Mouse (Mus musculus) hindbrain, embryonic 12.5 days (tissue): ENCODE measurements at regions not wholly inside any gene's neighbourhood (a gene's known extent, or its start where the extent isn't known, plus 50 kb on each side); places are given as distances from the start of the nearest gene placed in this dataset.
A peak's percentile ranks its signal among the peaks of the same experiment; 100 is the strongest.

Experiments used
- ATAC-seq: fragments of 200-750 bp; cut with Nextera tagmentation; 2 replicates; pipeline ENCODE4 v1.8.0; 2017; ENCODE audit warnings: moderate TSS enrichment; ENCODE audit not compliant: low FRiP score
- H3K27ac ChIP-seq: fragments of 300-500 bp; sonication (generic); 2 replicates; pipeline ENCODE4 v1.5.1; 2016; ENCODE audit warnings: mild to moderate bottlenecking
- H3K27me3 ChIP-seq: fragments of 300-500 bp; sonication (generic); 2 replicates; pipeline ENCODE4 v1.6.1; 2016; ENCODE audit warnings: mild to moderate bottlenecking
- H3K36me3 ChIP-seq: fragments of 300-500 bp; sonication (generic); 2 replicates; pipeline ENCODE4 v1.6.1; 2016; ENCODE audit warnings: mild to moderate bottlenecking
- H3K4me1 ChIP-seq: fragments of 300-500 bp; sonication (generic); 2 replicates; pipeline ENCODE4 v1.6.1; 2016
- H3K4me2 ChIP-seq: fragments of 300-500 bp; sonication (generic); replicated peaks from 2 replicates; pipeline ENCODE4 v1.6.1; 2016; ENCODE audit warnings: mild to moderate bottlenecking
- H3K4me3 ChIP-seq: fragments of 300-500 bp; sonication (generic); 2 replicates; pipeline ENCODE4 v1.5.1; 2016; ENCODE audit warnings: mild to moderate bottlenecking
- H3K9ac ChIP-seq: fragments of 300-500 bp; sonication (generic); 2 replicates; pipeline ENCODE4 v1.6.1; 2016; ENCODE audit warnings: mild to moderate bottlenecking, moderate library complexity
- H3K9me3 ChIP-seq: fragments of 300-500 bp; sonication (generic); replicated peaks from 2 replicates; pipeline ENCODE4 v1.6.1; 2016; ENCODE audit warnings: mild to moderate bottlenecking
- WGBS: fragments of 180-500 bp; shearing (Covaris S2); methylation state at CpG from one replicate; pipeline ENCODE4 v1.1.7; 2016; 5-methylcytosine and 5-hydroxymethylcytosine counted together

DNA sequence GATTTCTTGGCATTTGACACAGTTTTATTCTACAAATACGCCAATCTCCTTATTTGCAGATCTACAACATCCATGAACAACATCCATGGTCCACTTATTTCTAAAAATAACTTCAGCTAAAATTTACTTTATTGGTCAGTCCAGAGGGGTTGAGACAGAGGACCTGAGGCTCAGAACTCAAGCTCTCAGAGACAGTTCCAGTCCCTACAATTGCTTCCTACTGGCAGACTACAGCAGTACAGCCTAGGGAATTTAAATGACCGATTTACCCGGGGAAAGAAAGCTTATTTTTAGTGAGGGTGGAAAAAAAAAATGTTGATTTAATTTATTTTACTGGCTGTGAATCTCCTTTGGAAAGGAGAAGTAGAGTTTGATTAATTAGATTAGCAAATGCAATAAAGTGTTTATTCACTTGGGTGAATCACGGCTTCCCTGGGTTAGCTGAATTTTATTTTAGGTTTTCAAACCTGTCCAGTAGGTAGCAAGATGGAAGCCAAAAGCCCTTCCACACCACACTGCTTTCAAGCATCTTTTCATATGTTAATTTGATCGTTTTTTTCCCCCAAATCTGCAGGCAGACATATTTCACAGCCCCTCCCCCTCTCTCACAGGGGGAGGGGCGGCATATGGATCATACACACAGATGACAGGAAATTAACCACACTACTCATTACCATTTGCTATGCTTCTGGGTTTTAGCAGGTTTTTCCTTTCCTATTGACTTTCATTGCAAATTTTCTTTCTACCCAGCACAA, 143.0 kb downstream of the Sox4 start:
- WGBS = 35% methylated on average over 6 of the region's 6 CpGs
- Histone ChIP-seq H3K36me3 (no peaks in the 10 kb centered on the region), H3K4me1 (peaks cover 54% of the 10 kb centered on the region), H3K4me3 (no peak overlapping the region), H3K4me2 (no peak overlapping the region; the same call in 1 of the 2 replicates), H3K9me3 (no peaks in the 10 kb centered on the region), H3K9ac (no peak overlapping the region), H3K27ac (peak overlapping the region; percentile 82), H3K27me3 (no peaks in the 10 kb centered on the region)
- peak; percentile 56 for ATAC-seq

DNA sequence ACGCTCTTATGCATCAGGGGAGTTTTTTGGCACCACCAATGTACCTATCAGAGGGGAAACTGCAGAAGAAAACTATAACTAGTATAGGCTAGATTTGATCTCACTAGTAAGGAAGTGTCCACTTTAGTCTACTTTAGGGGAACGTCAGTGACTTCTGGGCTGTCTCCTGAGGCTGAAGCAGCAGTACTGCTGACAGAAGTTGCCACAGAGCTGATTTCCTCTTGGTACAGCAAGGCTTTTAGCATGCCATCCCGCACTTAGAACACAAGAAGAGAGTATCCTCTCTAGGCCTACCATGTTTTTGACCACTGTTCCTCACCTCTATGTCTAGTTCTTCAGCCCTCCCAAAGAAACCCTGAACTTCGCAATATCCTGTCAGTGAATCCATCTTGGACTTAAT, 148.2 kb downstream of the Sox4 start:
- peaks cover 37% of the 10 kb centered on the region for H3K4me1 ChIP-seq
- H3K27me3 ChIP-seq = no peaks in the 10 kb centered on the region
- no peak for ATAC-seq
- H3K4me3 ChIP-seq = no peak overlapping the region
- H3K4me2 ChIP-seq = no peak overlapping the region
- 67% methylated on average over 4 of the region's 4 CpGs for WGBS
- no peaks in the 10 kb centered on the region for H3K9me3 ChIP-seq
- H3K36me3 ChIP-seq = no peaks in the 10 kb centered on the region
- no peak overlapping the region for H3K27ac ChIP-seq
- H3K9ac ChIP-seq = no peak overlapping the region

DNA sequence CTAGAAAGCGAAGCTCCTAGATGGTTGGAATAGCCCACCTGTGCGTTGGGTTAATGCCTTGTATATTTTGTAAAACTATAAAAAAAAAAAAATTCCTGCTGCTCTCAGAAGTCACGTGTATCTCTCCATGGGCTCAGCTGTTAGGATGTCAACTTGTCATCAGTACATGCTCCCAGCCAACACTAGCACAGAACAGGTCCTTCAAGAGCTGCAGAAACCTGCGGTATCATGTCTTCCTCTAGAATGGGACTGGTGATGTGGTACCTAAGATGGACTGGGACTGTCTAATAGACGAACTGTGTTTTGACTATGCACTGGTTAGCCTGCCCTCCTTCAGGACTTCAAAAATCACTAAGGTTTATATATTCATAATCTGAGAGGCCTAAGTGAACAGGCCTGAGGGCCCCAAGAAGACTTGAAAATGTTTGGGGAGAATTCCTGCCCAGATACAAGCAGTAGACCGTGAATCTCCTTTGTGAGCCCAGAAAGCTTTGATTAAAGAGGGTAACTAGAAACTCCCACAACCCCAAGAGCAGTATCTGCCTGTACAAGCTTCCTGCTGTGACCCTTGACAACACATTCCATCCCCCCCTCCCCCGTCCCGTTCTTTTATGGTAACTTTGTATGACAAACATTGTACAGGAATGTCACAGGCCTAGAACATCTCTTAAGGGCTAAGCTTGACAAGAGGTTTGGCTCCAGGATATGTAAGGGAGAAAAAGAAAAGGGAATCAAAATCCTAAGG, 152.1 kb downstream of the Sox4 start:
- 32% methylated on average over 8 of the region's 8 CpGs for WGBS
- Histone ChIP-seq H3K27me3 (no peaks in the 10 kb centered on the region), H3K9ac (no peak overlapping the region), H3K4me2 (no peak overlapping the region), H3K4me1 (peaks cover 35% of the 10 kb centered on the region), H3K4me3 (no peak overlapping the region), H3K36me3 (no peaks in the 10 kb centered on the region), H3K9me3 (no peaks in the 10 kb centered on the region), H3K27ac (peak overlapping the region; percentile 52)
- ATAC-seq = peak; percentile 56; the same call in 1 of the 2 replicates

DNA sequence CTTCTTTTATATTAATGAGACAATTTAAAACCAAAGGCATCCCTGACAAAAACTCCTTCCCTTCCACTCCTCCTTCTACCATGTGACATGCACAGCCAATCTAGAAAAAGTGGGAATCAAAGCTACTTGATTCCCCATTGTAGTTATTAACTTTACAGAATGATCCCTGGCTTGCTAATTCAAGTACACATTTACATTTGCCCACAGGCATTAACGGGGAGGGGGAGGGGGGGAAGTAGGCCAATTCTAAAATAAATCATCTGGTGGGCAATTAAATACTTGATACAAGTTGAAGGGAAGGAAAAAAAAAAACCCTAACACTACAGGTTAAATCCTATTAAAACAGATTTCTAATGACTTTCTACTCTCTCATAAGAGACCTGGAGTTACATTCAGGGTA, 152.8 kb downstream of the Sox4 start:
- H3K9me3 ChIP-seq = no peaks in the 10 kb centered on the region
- peaks cover 41% of the 10 kb centered on the region for H3K4me1 ChIP-seq
- no peaks in the 10 kb centered on the region for H3K36me3 ChIP-seq
- H3K27ac ChIP-seq = no peak overlapping the region
- 43% methylated on average over 1 of the region's 1 CpGs for WGBS
- no peaks in the 10 kb centered on the region for H3K27me3 ChIP-seq
- H3K4me3 ChIP-seq = no peak overlapping the region
- H3K4me2 ChIP-seq = no peak overlapping the region
- no peak for ATAC-seq
- H3K9ac ChIP-seq = no peak overlapping the region

DNA sequence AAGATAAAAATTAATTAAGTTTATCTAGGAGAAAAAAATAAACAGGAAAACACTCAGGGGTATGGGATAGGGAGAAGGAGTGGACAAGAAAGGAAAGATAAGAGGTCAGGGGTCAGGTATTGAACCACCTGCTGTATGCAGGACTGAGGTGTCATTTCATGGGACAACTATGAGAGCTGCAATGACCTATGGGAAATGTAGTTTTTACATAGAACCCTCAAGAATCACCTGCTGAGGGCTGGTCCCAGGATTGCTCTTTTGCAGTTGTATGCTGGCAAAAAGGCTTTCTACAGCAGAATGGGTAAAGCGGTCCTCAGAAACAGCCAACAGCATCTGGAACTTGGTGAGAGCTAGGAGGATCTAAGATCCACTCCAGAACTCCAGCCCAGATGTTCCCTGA, 154.0 kb downstream of the Sox4 start:
- no peaks in the 10 kb centered on the region for H3K27me3 ChIP-seq
- no peak overlapping the region for H3K4me2 ChIP-seq
- H3K9ac ChIP-seq = no peak overlapping the region
- no peak for ATAC-seq
- H3K4me1 ChIP-seq = peaks cover 51% of the 10 kb centered on the region
- no peak overlapping the region for H3K4me3 ChIP-seq
- no peaks in the 10 kb centered on the region for H3K9me3 ChIP-seq
- H3K27ac ChIP-seq = no peak overlapping the region
- WGBS = 86% methylated on average over 1 of the region's 1 CpGs
- no peaks in the 10 kb centered on the region for H3K36me3 ChIP-seq

DNA sequence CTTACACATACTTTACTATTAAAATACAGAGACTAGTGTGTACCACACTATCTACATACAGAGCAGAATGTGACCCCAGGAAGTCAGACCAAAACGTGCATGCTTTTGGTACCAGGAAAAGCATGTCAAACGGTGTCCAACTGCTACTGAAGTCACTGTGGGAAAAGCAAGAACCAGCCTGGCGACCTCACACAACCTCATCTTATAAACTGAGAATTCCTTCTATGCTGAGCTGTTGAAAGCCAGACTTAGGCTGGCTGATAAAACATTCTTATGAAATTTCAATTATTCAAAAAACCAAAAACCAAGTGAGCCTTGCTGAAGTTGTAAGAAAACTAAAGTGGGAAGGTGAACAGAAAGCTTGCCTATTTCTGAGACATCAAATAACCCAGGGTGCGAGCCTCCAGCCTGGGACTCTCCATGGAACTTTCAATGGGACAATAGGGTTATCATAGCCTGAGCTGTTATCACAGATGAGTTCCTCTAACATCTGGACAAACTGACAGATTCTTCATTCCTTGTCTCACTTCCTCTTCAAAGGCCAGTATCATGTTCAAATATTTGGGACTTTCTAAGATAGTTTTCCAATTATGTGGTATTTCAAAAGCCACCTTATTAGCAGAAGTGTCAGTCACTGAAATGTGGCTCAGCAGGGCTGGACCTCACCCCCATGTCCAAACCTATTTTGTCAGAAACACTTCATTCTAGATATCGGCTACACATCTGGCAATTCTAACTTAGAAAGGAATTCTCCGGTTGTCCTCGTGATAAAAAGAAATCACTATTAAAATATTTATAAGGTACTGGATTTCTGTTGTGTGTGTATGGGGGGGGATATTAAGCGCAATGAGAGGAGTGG, 155.7 kb downstream of the Sox4 start:
- Histone ChIP-seq H3K9ac (no peak overlapping the region), H3K36me3 (no peaks in the 10 kb centered on the region), H3K4me3 (no peak overlapping the region), H3K9me3 (no peaks in the 10 kb centered on the region), H3K27ac (no peak overlapping the region), H3K4me2 (no peak overlapping the region), H3K4me1 (peaks cover 60% of the 10 kb centered on the region), H3K27me3 (no peaks in the 10 kb centered on the region)
- 69% methylated on average over 8 of the region's 8 CpGs for WGBS
- no peak for ATAC-seq

DNA sequence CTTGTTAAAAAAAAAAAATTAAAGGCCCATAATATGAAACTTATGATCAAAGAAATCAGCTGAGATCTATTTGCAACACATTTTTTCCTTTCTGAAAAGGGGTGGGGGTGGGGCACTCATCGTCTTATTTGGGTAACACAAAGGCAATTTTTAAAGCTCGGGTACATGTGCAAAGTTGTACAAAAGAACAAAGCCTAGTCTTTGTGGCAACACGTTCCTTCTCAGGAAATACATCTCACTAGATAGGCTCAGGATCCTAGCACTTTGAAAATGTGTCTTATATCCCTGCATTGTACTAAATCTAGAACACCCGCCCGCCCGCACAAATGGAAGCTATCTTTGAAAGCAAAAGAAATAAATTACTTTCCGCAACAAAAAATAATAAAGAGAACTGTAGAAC, 158.2 kb downstream of the Sox4 start:
- H3K36me3 ChIP-seq = no peaks in the 10 kb centered on the region
- H3K9ac ChIP-seq = no peak overlapping the region
- H3K27me3 ChIP-seq = no peaks in the 10 kb centered on the region
- no peaks in the 10 kb centered on the region for H3K9me3 ChIP-seq
- H3K4me2 ChIP-seq = no peak overlapping the region
- H3K4me3 ChIP-seq = no peak overlapping the region
- H3K4me1 ChIP-seq = peaks cover 69% of the 10 kb centered on the region
- peak overlapping the region; percentile 62 for H3K27ac ChIP-seq
- no peak for ATAC-seq
- 42% methylated on average over 7 of the region's 7 CpGs for WGBS

DNA sequence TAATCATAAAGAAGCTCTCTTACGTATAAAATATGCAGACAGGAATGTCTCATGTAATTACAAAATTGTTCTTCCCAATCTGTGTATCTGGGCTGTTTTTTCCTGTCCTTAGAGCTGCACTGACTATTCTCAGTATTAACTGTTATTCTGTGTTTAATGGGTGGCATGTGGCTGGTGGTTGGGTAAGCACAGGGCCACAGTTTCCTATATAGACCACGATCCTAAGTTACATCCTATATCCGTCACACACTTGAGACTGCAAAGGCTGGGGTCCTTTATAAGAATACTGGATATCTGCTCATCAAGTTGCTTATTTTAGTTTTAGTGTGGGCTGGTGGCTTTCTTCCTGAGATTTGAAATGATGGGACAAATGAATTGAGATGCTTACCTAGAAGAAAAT, 159.0 kb downstream of the Sox4 start:
- Histone ChIP-seq H3K9ac (no peak overlapping the region), H3K27ac (peak overlapping the region; percentile 4; the same call in 1 of the 2 replicates), H3K36me3 (no peaks in the 10 kb centered on the region), H3K4me1 (peaks cover 68% of the 10 kb centered on the region), H3K9me3 (no peaks in the 10 kb centered on the region), H3K27me3 (no peaks in the 10 kb centered on the region), H3K4me2 (no peak overlapping the region), H3K4me3 (no peak overlapping the region)
- no peak for ATAC-seq
- 69% methylated on average over 3 of the region's 3 CpGs for WGBS

DNA sequence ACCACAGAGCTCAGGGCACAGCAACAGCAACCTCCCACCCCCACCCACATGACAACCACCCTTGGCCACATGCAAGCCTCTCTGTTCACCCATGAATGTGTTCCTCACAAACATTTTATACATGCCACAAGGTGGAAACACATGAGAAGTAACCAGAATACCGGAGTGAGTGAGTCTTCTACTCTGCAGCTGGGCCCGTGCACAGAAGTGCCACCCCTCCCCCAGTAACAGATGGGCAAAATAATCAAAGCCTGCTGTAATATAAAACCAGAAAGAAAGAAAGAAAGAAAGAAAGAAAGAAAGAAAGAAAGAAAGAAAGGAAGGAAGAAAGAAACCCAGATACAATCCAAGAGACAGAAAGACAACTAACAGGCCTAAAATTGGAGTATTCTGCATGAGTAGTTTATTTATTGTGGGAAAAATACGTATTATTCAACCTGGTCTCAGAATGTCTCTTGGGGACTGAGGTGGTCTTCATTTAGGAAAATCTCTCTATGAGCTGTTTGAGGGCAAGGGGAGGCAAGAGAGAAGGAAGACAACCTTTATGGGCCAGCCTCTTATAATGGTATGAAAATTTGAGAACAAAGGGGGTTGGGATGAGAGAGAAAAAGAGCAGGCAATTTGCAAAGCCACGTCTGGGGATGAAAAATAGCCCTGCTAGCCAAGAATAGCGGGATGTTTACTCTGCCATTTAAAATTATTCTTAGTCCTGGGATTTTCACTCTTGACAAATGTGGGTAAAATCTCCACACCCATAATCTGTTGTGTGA, 160.2 kb downstream of the Sox4 start:
- Histone ChIP-seq H3K36me3 (no peaks in the 10 kb centered on the region), H3K4me2 (peak overlapping the region; percentile 17; the same call in 1 of the 2 replicates), H3K4me1 (peaks cover 65% of the 10 kb centered on the region), H3K4me3 (no peak overlapping the region), H3K27me3 (no peaks in the 10 kb centered on the region), H3K9me3 (no peaks in the 10 kb centered on the region), H3K27ac (peak overlapping the region; percentile 87), H3K9ac (peak overlapping the region; percentile 27; the same call in 1 of the 2 replicates)
- 0 out of 2 replicates have a peak, but pooled peaks have one; percentile 23 for ATAC-seq
- 9% methylated on average over 5 of the region's 5 CpGs for WGBS

DNA sequence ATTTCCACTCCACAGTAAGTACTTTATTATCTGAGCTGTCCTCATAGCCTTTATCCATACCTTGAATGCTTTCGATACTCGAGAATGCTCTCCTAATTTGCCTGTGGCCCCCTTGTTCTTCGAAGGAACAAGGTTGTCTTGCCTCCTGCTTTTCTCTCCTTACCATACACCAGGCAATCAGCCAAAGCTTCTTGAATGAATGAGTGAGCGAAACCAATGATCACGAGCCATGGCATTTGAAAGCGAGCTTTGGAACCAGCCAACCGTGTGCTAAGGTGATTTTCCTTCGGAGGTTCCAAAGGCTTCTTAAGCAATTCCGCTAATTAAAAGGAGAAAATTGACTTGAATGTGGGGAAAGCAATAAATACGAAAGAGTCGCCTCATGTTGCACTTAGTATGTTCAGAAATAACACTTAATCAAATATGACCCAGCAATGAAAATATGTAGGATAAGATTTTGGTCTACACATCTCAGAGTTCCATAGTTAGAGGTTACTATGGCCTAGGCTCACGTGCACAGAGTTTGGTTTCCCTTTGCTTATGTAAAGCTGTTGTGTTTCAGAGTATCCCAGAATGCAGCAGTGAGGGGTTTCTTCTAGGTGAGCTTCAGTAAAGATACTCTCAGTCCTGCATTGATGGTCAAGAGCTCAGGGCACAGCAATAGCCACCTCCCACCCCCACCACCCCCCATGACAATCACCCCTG, 160.9 kb downstream of the Sox4 start:
- WGBS = 56% methylated on average over 12 of the region's 12 CpGs
- ATAC-seq = 0 out of 2 replicates have a peak, but pooled peaks have one; percentile 11
- 0 out of 2 replicates have a peak overlapping the region, but pooled peaks have one; percentile 3 for H3K4me2 ChIP-seq
- H3K36me3 ChIP-seq = no peaks in the 10 kb centered on the region
- H3K4me3 ChIP-seq = no peak overlapping the region
- H3K27me3 ChIP-seq = no peaks in the 10 kb centered on the region
- no peaks in the 10 kb centered on the region for H3K9me3 ChIP-seq
- H3K27ac ChIP-seq = peak overlapping the region; percentile 87
- H3K9ac ChIP-seq = no peak overlapping the region
- H3K4me1 ChIP-seq = peaks cover 64% of the 10 kb centered on the region

DNA sequence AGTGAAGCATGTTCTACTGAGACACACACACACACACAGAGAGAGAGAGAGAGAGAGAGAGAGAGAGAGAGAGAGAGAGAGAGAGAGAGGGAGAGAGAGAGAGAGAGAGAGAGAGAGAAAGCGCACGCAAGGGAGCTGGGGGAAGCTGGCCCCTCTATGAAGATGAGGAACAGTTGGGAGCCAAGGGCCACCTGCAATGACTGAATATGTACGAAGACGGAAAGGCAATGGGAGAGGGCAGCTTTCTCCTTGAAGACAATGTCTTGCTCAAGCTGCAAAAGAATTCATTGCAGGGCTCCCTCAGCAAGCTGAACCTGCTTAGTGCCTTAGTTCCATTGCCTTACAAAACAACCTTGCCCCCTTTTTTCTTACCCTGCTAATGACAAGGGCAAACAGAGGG, 163.1 kb downstream of the Sox4 start:
- no peak for ATAC-seq
- no peak overlapping the region for H3K27ac ChIP-seq
- 48% methylated on average over 4 of the region's 4 CpGs for WGBS
- H3K4me3 ChIP-seq = no peak overlapping the region
- H3K4me2 ChIP-seq = no peak overlapping the region
- no peaks in the 10 kb centered on the region for H3K36me3 ChIP-seq
- no peaks in the 10 kb centered on the region for H3K9me3 ChIP-seq
- H3K9ac ChIP-seq = no peak overlapping the region
- H3K27me3 ChIP-seq = no peaks in the 10 kb centered on the region
- peaks cover 61% of the 10 kb centered on the region for H3K4me1 ChIP-seq
